20 mouse cellular contexts compared by ENCODE assay signal in genomic region chr12:80530052-80530451, GRCm38 (mm10). TPM values are rescaled to one million over a fixed set of nuclear protein-coding genes. Genes with fewer than 3 reads are reported as not detected.
DNase-seq lines count a peak whose midpoint lies in the region; ATAC-seq and TF ChIP-seq lines count a peak whose summit lies in the region.
"Had no signal": no experiment of that assay in that cellular context is flagged by ENCODE, and none has a peak within 500 bp of the region (broad histone marks: within the 10 kb centered on the region; RNA-seq: fewer than 3 reads in every experiment).

No protein-coding gene starts in this region.

- no peak overlapping the region for H3K4me2 ChIP-seq in lung, postnatal 0 days (replicated peaks; ENCODE audit: low read depth, low read length)
- H3K4me2 ChIP-seq in forebrain, embryonic 11.5 days (ENCODE audit: low read depth, low read length, severe bottlenecking): no peak overlapping the region
- H3K4me2 ChIP-seq: embryonic facial prominence, embryonic 12.5 days; forebrain, embryonic 12.5 days; hindbrain, embryonic 14.5 days; neural tube, embryonic 12.5 days had no signal

- H3K4me1 ChIP-seq in lung, postnatal 0 days (ENCODE audit: insufficient read depth, low read depth, low read length): no peaks in the 10 kb centered on the region
- peaks cover 16% of the 10 kb centered on the region for H3K4me1 ChIP-seq in forebrain, embryonic 11.5 days (replicated peaks; ENCODE audit: control insufficient read depth, insufficient read depth, low read length)

- no peak for TF ChIP-seq EP300 in lung, postnatal 0 days (IDR thresholded peaks at IDR 0.05)

- peak; percentile 52 to 54 for DNase-seq in heart, adult 18-20 months
- DNase-seq in heart, adult 11 months: no peak
- DNase-seq in kidney, postnatal 14 days: peak; percentile 34
- no peak for DNase-seq in kidney, adult 9 months
- DNase-seq in lung, postnatal 36 days: peak; percentile 18
- no peak for DNase-seq in lung, postnatal 0 days (ENCODE audit: low spot score)
- no peak for DNase-seq in forebrain, embryonic 11.5 days (ENCODE audit: low spot score)
- DNase-seq: cerebellum, adult 9-10 months; kidney, adult 8-10 months; left cerebral cortex, postnatal 4 days; midbrain, embryonic 14.5 days; right cerebral cortex, postnatal 14 days; spleen, adult 18-20 months had no signal

- no peaks in the 10 kb centered on the region for H3K9me3 ChIP-seq in lung, postnatal 0 days (ENCODE audit: low read length)
- no peaks in the 10 kb centered on the region for H3K9me3 ChIP-seq in forebrain, embryonic 11.5 days (ENCODE audit: control insufficient read depth, low read length)
- H3K9me3 ChIP-seq: embryonic facial prominence, embryonic 12.5 days; forebrain, embryonic 12.5 days; heart, embryonic 10.5 days; neural tube, embryonic 12.5 days had no signal

- no peak overlapping the region for H3K27ac ChIP-seq in lung, postnatal 0 days (ENCODE audit: low read length)
- no peak overlapping the region for H3K27ac ChIP-seq in forebrain, embryonic 11.5 days (ENCODE audit: low read depth, low read length)
- H3K27ac ChIP-seq: embryonic facial prominence, embryonic 12.5 days; forebrain, embryonic 12.5 days; heart, embryonic 10.5 days; hindbrain, embryonic 14.5 days; neural tube, embryonic 12.5 days had no signal

- 46% methylated on average over 2 of the region's 2 CpGs for WGBS in lung, postnatal 0 days
- 90% methylated on average over 2 of the region's 2 CpGs for WGBS in forebrain, embryonic 11.5 days

- no peaks in the 10 kb centered on the region for H3K27me3 ChIP-seq in lung, postnatal 0 days (replicated peaks; ENCODE audit: insufficient read depth, low read length)
- H3K27me3 ChIP-seq in forebrain, embryonic 11.5 days (ENCODE audit: control insufficient read depth, insufficient read depth, low read length): no peaks in the 10 kb centered on the region
- H3K27me3 ChIP-seq: embryonic facial prominence, embryonic 12.5 days; forebrain, embryonic 12.5 days; neural tube, embryonic 12.5 days had no signal

- ATAC-seq in lung, postnatal 0 days: no peak
- ATAC-seq in forebrain, embryonic 11.5 days (replicated peaks; ENCODE audit: low FRiP score): no peak

- H3K4me3 ChIP-seq in lung, postnatal 0 days (ENCODE audit: low read depth, low read length): no peak overlapping the region
- no peak overlapping the region for H3K4me3 ChIP-seq in forebrain, embryonic 11.5 days (ENCODE audit: low read depth, low read length)
- H3K4me3 ChIP-seq: embryonic facial prominence, embryonic 12.5 days; forebrain, embryonic 12.5 days; heart, embryonic 10.5 days; neural tube, embryonic 12.5 days had no signal

- no peak for TF ChIP-seq CTCF in lung, postnatal 0 days (IDR thresholded peaks at IDR 0.05)

- H3K36me3 ChIP-seq in lung, postnatal 0 days (ENCODE audit: insufficient read depth, low read length): no peaks in the 10 kb centered on the region
- no peaks in the 10 kb centered on the region for H3K36me3 ChIP-seq in forebrain, embryonic 11.5 days (ENCODE audit: control insufficient read depth, insufficient read depth, low read length)
- H3K36me3 ChIP-seq: embryonic facial prominence, embryonic 12.5 days; forebrain, embryonic 12.5 days; heart, embryonic 10.5 days; neural tube, embryonic 12.5 days had no signal

- no peak overlapping the region for H3K9ac ChIP-seq in lung, postnatal 0 days (replicated peaks; ENCODE audit: low read depth)
- no peak overlapping the region for H3K9ac ChIP-seq in forebrain, embryonic 11.5 days (ENCODE audit: low read length)
- H3K9ac ChIP-seq: embryonic facial prominence, embryonic 12.5 days; forebrain, embryonic 12.5 days; hindbrain, embryonic 14.5 days; neural tube, embryonic 12.5 days had no signal

RNA-seq across cellular contexts. Expression of gene Galnt16, which starts 12.0 kb away (rescaled TPM):
- total RNA-seq in heart, adult 18-20 months (2021): 1 to 10 TPM; 1.7 to 2.8 TPM
- polyA plus RNA-seq in lung, postnatal 0 days (2015; fragmentation: Nextera tagmentation; extraction: Ambion mirVana): 5.5 and 5.6 TPM in 2 replicates
- 19.9 and 20.3 TPM in 2 replicates for polyA plus RNA-seq in forebrain, embryonic 11.5 days (2014; fragmentation: Nextera tagmentation; extraction: Ambion mirVana)
- total RNA-seq: liver, adult 2 months; megakaryocyte-erythroid progenitor cell, adult 5-6 weeks had no signal

Comparison
In these comparisons a context has a peak if more than half of its experiments do, and no peak if none do; other contexts are left out.
1. DNase-seq: peak in heart, adult 18-20 months (2 of 2), kidney, postnatal 14 days (single experiment) and lung, postnatal 36 days (single experiment); none in heart, adult 11 months (single experiment), kidney, adult 9 months (single experiment), lung, postnatal 0 days (single experiment) and forebrain, embryonic 11.5 days (single experiment).